Mouse (Mus musculus) E14TG2a.4 (cell line): ENCODE measurements around the gene Olfr589.
"Not testable (repeated sequence)": the region's sequence is repeated elsewhere in the genome, so short reads cannot be mapped to it uniquely, and the experiment has no call there.

Source experiments
- H3K27me3 ChIP-seq: 2 replicates; pipeline ENCODE4 v1.6.1; 2014; ENCODE audit warnings: low read length, control low read depth; ENCODE audit not compliant: insufficient read depth
- H3K36me3 ChIP-seq: 2 replicates; pipeline ENCODE4 v1.6.1; 2014; ENCODE audit warnings: low read length, control low read depth; ENCODE audit not compliant: insufficient read depth
- H3K4me1 ChIP-seq: replicated peaks from 2 replicates; pipeline ENCODE4 v1.6.1; 2014; ENCODE audit warnings: low read depth, low read length, control low read depth
- H3K4me3 ChIP-seq: replicated peaks from 2 replicates; pipeline ENCODE4 v1.5.1; 2014; ENCODE audit warnings: mild to moderate bottlenecking, low read length
- H3K9me3 ChIP-seq: 2 replicates; pipeline ENCODE4 v1.6.1; 2014; ENCODE audit warnings: low read length, control low read depth
- CTCF ChIP-seq: conservative IDR thresholded peaks from 2 replicates; pipeline ENCODE4 v1.5.1; 2014; ENCODE audit warnings: low read length
- NANOG ChIP-seq: IDR thresholded peaks from 2 replicates; pipeline ENCODE4 v1.6.1; 2014; ENCODE audit warnings: borderline replicate concordance, low read length, mixed read lengths
- POU5F1 ChIP-seq: IDR thresholded peaks from 2 replicates; pipeline ENCODE4 v1.6.1; 2014; ENCODE audit warnings: low read length, borderline replicate concordance

Olfr589 gene

DNA sequence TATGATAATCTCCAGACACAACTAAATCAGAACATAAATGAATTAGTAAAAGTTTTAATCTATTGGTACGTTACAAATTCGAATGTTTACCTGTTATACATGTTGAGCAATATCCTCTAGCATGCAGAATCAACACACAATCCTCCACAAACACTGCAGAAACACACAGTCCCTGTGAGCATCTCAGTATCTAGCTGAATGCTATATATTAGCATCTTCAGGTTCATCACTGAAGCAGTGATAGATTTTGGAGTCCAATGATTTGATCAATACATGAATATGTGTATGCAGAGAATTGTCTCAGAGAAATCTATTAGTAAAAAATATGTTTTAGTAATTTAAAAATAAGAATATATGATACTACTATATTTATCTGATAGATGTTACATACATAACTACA is at the start of gene Olfr589:
Gene Olfr589 (minus strand): TSS at position 101 of the 400 bp plus-strand sequence.
- Histone ChIP-seq H3K36me3 (no peaks in the 10 kb centered on the region), H3K4me1 (no peaks in the 10 kb centered on the region), H3K27me3 (no peaks in the 10 kb centered on the region), H3K4me3 (no peak within 1 kb of the TSS), H3K9me3 (no peaks in the 10 kb centered on the region)
- no peak for TF ChIP-seq POU5F1

DNA sequence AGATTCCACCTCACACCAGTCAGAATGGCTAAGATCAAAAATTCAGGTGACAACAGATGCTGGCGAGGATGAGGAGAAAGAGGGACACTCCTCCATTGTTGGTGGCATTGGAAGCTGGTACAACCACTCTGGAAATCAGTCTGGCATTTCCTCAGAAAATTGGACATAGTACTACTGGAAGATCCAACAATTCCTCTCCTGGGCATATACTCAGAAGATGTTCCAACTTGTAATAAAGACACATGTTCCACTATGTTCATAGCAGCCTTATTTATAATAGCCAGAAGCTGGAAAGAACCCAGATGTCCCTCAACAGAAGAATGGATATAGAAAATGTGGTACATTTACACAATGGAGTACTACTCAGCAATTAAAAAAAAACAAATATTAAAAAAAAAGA is 28.3 kb upstream of the Olfr589 start, which contains the start of gene Olfr592:
Gene Olfr592 (plus strand): TSS at position 301 of the 400 bp plus-strand sequence.
- H3K36me3 ChIP-seq, H3K4me3 ChIP-seq, H3K27me3 ChIP-seq, H3K4me1 ChIP-seq: not testable (repeated sequence)
- H3K9me3 ChIP-seq, result peaks cover 25% of the 10 kb centered on the region

GRCm38 (mm10) chr7:103178240-103178639 is 22.1 kb upstream of the Olfr589 start, which contains the start of gene Olfr591:
Olfr591 (minus strand) TSS chr7:103178340.
- H3K36me3 ChIP-seq, result no peaks in the 10 kb centered on the region
- peaks cover 22% of the 10 kb centered on the region for H3K9me3 ChIP-seq
- H3K27me3 ChIP-seq, result no peaks in the 10 kb centered on the region
- no peaks in the 10 kb centered on the region for H3K4me1 ChIP-seq
- TF ChIP-seq CTCF, result no peak
- TF ChIP-seq POU5F1, result no peak
- TF ChIP-seq NANOG, result no peak
- no peak within 1 kb of the TSS for H3K4me3 ChIP-seq

- Histone ChIP-seq H3K4me3 (no peak overlapping the region), H3K4me1 (no peaks in the 10 kb centered on the region), H3K27me3 (no peaks in the 10 kb centered on the region), H3K9me3 (no peaks in the 10 kb centered on the region), H3K36me3 (no peaks in the 10 kb centered on the region)
- TF ChIP-seq CTCF (no peak), NANOG (no peak), POU5F1 (no peak)
Measured at GRCm38 (mm10) chr7:103169697-103170096, 13.5 kb upstream of the Olfr589 start.

GRCm38 (mm10) chr7:103140579-103140978 is 15.6 kb downstream of the Olfr589 start, which contains the start of gene Olfr588-ps1:
Olfr588-ps1 (plus strand) TSS chr7:103140879.
- TF ChIP-seq POU5F1 (no peak), CTCF (no peak), NANOG (no peak)
- Histone ChIP-seq H3K36me3 (no peaks in the 10 kb centered on the region), H3K27me3 (no peaks in the 10 kb centered on the region), H3K4me3 (no peak within 1 kb of the TSS), H3K9me3 (no peaks in the 10 kb centered on the region), H3K4me1 (no peaks in the 10 kb centered on the region)

DNA sequence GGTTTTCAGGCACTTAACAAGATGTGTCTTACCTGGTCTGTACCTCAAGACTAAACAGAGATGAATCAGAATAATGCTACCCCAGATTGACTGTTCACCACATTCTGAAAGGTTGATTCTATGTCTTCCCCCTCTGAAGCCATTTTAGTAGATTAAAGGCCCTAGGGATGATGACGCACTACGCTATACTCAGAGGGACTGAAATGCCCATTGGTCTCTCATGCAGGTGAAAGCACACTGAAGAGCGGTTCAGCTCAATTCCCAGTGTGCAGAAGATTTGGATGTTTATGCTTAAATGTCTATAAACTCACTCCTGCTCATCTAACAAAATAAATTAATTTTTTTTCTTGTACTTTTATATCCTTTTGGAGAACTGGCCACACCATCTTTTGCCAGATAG is 30.6 kb downstream of the Olfr589 start, which contains the start of gene Olfr586:
Gene Olfr586 (minus strand): TSS at position 101 of the 400 bp plus-strand sequence.
- Histone ChIP-seq H3K4me1 (no peaks in the 10 kb centered on the region), H3K36me3 (no peaks in the 10 kb centered on the region), H3K27me3 (no peaks in the 10 kb centered on the region), H3K9me3 (no peaks in the 10 kb centered on the region), H3K4me3 (no peak within 1 kb of the TSS)
- TF ChIP-seq CTCF (no peak), POU5F1 (no peak), NANOG (no peak)

GRCm38 (mm10) chr7:103119406-103119805 is 36.8 kb downstream of the Olfr589 start:
- TF ChIP-seq POU5F1 (no peak), CTCF (peak; percentile 20), NANOG (no peak)
- no peak overlapping the region for H3K4me3 ChIP-seq
- no peaks in the 10 kb centered on the region for H3K4me1 ChIP-seq
- H3K27me3 ChIP-seq, result no peaks in the 10 kb centered on the region
- H3K9me3 ChIP-seq, result no peaks in the 10 kb centered on the region
- no peaks in the 10 kb centered on the region for H3K36me3 ChIP-seq
